Mouse (Mus musculus) monocyte, adult 2 months (primary cell): ENCODE results near the gene Pym1.
A peak's percentile ranks its signal among the peaks of the same experiment; 100 is the strongest.

Source experiments
- DNase-seq, 2 experiments: peaks; one replicate each; pipeline ENCODE4 v3.0.0; 2022; ENCODE audit warnings: low spot score in 2 of 2, low read depth in 1 of 2

Pym1 gene

DNA sequence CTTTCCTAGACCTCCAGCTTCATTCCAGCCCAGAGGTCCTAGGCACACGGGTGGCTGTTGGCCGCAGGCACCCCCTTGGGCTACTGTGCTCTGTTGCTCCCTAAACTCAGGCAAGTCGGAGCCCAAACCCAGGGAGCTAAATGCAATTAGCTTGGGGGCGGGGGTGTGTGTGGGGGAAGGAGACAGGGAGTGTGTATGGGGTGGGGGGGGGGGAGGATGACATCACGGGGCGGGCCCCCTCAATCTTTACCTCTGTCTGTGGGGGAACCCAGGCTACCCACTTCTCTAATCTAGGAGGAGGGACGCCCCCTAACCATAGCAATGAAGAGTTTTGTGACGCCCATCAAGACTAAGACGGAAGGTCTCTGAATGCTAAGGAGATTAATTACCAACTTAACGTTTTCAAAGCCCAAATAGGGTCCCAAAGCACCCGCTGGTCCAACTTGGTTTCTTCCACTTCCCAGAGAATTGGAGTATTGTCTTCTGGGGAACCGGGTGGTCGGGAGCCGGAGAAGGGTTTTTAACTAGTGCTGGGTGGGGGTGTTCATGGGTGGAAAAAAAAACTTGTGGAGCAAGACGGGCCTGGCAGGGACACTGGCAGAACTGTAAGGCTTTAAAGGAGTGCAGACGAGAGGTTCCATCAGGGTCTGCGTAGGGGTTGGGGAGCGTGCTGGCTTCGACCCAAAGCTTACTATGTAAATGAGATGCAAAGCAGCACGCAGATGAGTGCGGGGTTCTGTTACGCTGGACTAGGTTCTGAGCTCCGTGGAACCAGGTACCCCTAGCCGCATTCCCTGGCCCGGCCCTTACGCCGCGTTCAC, 56.8 kb downstream of the Pym1 start, which contains the start of gene Tmem198b:
Gene Tmem198b, minus strand, starts transcription at position 100 of the 821 bp plus-strand sequence.
- DNase-seq = peak in 1 of 2 experiments; percentile 18

DNA sequence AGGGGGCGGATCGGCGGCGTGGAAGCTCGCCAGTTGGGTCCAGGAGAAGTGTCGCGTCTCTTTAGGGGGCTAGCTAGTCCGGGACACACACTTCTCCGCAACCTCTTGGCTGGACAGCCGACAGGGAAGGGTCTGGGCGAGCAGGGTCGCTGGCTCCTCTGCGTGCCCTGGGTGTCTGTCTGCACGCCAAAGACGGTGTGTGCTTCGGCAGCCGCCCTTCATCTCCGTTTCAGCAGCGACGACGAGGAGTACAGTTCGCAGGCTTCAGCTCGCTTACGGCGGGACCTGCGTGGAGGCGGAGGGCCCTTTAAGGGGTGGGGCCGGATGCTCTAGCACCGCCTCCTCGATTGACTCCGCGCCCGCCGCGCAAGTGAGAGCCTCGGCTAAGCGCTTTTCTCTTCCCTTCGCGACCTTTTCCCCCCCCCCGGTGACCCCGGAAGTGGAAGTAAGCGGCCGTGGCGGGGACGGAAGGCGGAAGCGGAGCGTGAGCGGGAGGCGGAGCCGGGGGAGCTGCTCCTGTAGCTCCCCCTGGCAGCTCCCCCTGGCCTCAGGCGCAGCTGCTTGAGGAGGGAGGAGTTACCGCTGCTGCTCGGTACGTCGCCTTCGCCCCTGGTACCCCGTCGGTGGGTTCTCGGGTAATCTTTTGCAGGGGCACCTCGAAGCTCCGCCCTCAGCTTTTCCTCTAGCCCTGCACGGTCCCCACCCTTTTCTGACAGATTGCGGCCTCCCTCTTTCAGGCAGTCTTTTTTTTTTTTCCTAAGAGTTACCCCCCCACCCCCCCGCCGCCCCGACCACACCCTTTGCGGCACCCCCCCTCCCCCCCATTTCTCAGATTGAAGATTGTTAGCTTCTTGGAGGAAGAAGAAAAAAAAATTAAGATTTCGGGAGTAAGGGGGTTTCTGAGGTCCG, 57.7 kb downstream of the Pym1 start:
- peak; percentile 81 to 87 for DNase-seq

- DNase-seq = no peak
Observed at GRCm38 (mm10) chr10:128806086-128806485, 58.4 kb downstream of the Pym1 start.

- DNase-seq = no peak
Observed at GRCm38 (mm10) chr10:128807018-128807417, 59.3 kb downstream of the Pym1 start.
